Mouse (Mus musculus) spleen, embryonic (tissue): ENCODE measurements around the gene Tnfaip1.
"Not testable (repeated sequence)": the region's sequence is repeated elsewhere in the genome, so short reads cannot be mapped to it uniquely, and the experiment has no call there.

ENCODE experiments used
- CTCF ChIA-PET: fragments of 350-600 bp; sonication (Branson Sonifier 250); formaldehyde crosslinking; loops from one replicate; lab custom pipeline; 2022; lab: Charles Lee

The Tnfaip1 gene

GRCm38 (mm10) chr11:78544449-78545111 lies 8.4 kb upstream of the Tnfaip1 start:
- CTCF ChIA-PET: no interaction called here

- CTCF ChIA-PET: no interaction called here
Measured at GRCm38 (mm10) chr11:78540358-78540757, 4.2 kb upstream of the Tnfaip1 start.

- CTCF ChIA-PET: interaction anchor here (0.7 kb wide), 1 partner anchor 15 kb away, joined by 3 read pairs; no protein-coding TSS in a partner anchor
Measured at GRCm38 (mm10) chr11:78536690-78537084, 555 bp upstream of the Tnfaip1 start.

GRCm38 (mm10) chr11:78535376-78536079 lies 604 bp downstream of the Tnfaip1 start:
- CTCF ChIA-PET: interaction anchor here (0.5 to 1.0 kb wide), 2 partner anchors 39 to 628 kb away, joined by 3 to 6 read pairs; no protein-coding TSS in a partner anchor

- CTCF ChIA-PET: no interaction called here
Measured at GRCm38 (mm10) chr11:78534516-78534915, 1.6 kb downstream of the Tnfaip1 start.

GRCm38 (mm10) chr11:78531515-78531914 lies 4.6 kb downstream of the Tnfaip1 start:
- CTCF ChIA-PET: not testable (repeated sequence)

- CTCF ChIA-PET: no interaction called here
Measured at GRCm38 (mm10) chr11:78531046-78531445, 5.1 kb downstream of the Tnfaip1 start.

GRCm38 (mm10) chr11:78530001-78530400 lies 6.1 kb downstream of the Tnfaip1 start:
- CTCF ChIA-PET: no interaction called here

- CTCF ChIA-PET: no interaction called here
Measured at GRCm38 (mm10) chr11:78528714-78529113, 7.4 kb downstream of the Tnfaip1 start.

- CTCF ChIA-PET: no interaction called here
Measured at GRCm38 (mm10) chr11:78524838-78525237, 11.3 kb downstream of the Tnfaip1 start.

GRCm38 (mm10) chr11:78523241-78523955 lies 12.7 kb downstream of the Tnfaip1 start:
- CTCF ChIA-PET: interaction anchor here (0.7 kb wide), 1 partner anchor 9 kb away, joined by 12 read pairs; no protein-coding TSS in a partner anchor

- CTCF ChIA-PET: interaction anchor here (0.8 kb wide), 1 partner anchor 10 kb away, joined by 3 read pairs; no protein-coding TSS in a partner anchor
Measured at GRCm38 (mm10) chr11:78522481-78522997, 13.6 kb downstream of the Tnfaip1 start.

- CTCF ChIA-PET: interaction anchor here (0.8 kb wide), 1 partner anchor 11 kb away, joined by 3 read pairs; no protein-coding TSS in a partner anchor
Measured at GRCm38 (mm10) chr11:78521880-78522279, 14.3 kb downstream of the Tnfaip1 start.

GRCm38 (mm10) chr11:78518931-78519330 lies 17.2 kb downstream of the Tnfaip1 start:
- CTCF ChIA-PET: interaction anchor here (0.6 kb wide), 1 partner anchor 22 kb away, joined by 3 read pairs; no protein-coding TSS in a partner anchor

GRCm38 (mm10) chr11:78515549-78516325 lies 20.4 kb downstream of the Tnfaip1 start:
- CTCF ChIA-PET: no interaction called here

- CTCF ChIA-PET: no interaction called here
Measured at GRCm38 (mm10) chr11:78513106-78513790, 22.9 kb downstream of the Tnfaip1 start.

- CTCF ChIA-PET: no interaction called here
Measured at GRCm38 (mm10) chr11:78512025-78512957, 23.8 kb downstream of the Tnfaip1 start, which contains the start of the genes Tmem199 and Poldip2. TSS of gene Tmem199 (minus strand) at chr11:78512172. TSS of gene Poldip2 (plus strand) at chr11:78512193.

- CTCF ChIA-PET: no interaction called here
Measured at GRCm38 (mm10) chr11:78509148-78509547, 27.0 kb downstream of the Tnfaip1 start.

GRCm38 (mm10) chr11:78505430-78505829 lies 30.7 kb downstream of the Tnfaip1 start:
- CTCF ChIA-PET: no interaction called here
